Mouse (Mus musculus): ENCODE measurements around the gene Fignl2. TPM values are rescaled to one million over a fixed set of nuclear protein-coding genes. Genes with fewer than 3 reads are reported as not detected.

Gene Fignl2
- polyA plus RNA-seq, 1 experiment = 0.01 TPM

DNA sequence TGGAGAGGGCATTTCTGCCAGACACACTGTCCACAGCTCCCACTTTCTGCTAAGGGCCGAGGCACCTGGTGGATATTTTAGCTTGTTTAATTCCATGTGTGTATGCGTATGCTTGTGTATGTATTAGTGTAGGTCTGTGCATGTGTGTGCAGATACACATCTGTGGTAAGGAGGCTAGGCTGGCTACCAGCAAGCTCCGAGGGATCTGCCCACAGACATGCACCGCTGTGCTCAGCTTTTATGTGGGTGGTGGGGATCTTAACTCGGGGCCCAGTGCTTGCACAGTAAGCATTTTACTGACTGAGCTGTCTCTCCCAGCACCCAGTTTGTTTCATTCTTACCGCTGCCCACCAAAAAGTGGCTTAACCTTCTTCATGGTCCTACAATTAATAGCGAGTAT, 71.1 kb downstream of the Fignl2 start:
- Histone ChIP-seq H3ac (ENCODE audit: control insufficient read depth, insufficient read length, low read depth) (no peak overlapping the region), H3K36me3 (ENCODE audit: control insufficient read depth, insufficient read depth) (no peaks in the 10 kb centered on the region), H3K79me2 (ENCODE audit: control insufficient read depth, insufficient read depth) (no peaks in the 10 kb centered on the region), H3K27me3 (ENCODE audit: control insufficient read depth, insufficient read depth, insufficient read length) (peaks cover 61% of the 10 kb centered on the region), H3K4me3 (ENCODE audit: insufficient read depth, poor library complexity, severe bottlenecking) (no peak overlapping the region), H3K79me3 (ENCODE audit: low read depth) (no peaks in the 10 kb centered on the region)
- TF ChIP-seq MAX (IDR thresholded peaks at IDR 0.05) = no peak
- TF ChIP-seq CEBPB (IDR thresholded peaks at IDR 0.05; ENCODE audit: low read depth) = no peak
- no peak for TF ChIP-seq MYOD1 (IDR thresholded peaks at IDR 0.05; ENCODE audit: control insufficient read depth, insufficient read length, low read depth)
- no peak for TF ChIP-seq FOSL1 (IDR thresholded peaks at IDR 0.05; ENCODE audit: insufficient read depth, low read length, poor library complexity, severe bottlenecking)
- TF ChIP-seq MYOG (IDR thresholded peaks at IDR 0.05; ENCODE audit: control insufficient read depth, extremely low read depth, insufficient read length) = no peak
- no peak for TF ChIP-seq USF1 (IDR thresholded peaks at IDR 0.05; ENCODE audit: low read depth)
- TF ChIP-seq CTCF (IDR thresholded peaks at IDR 0.05; ENCODE audit: control insufficient read depth, insufficient read depth, insufficient read length) = no peak

DNA sequence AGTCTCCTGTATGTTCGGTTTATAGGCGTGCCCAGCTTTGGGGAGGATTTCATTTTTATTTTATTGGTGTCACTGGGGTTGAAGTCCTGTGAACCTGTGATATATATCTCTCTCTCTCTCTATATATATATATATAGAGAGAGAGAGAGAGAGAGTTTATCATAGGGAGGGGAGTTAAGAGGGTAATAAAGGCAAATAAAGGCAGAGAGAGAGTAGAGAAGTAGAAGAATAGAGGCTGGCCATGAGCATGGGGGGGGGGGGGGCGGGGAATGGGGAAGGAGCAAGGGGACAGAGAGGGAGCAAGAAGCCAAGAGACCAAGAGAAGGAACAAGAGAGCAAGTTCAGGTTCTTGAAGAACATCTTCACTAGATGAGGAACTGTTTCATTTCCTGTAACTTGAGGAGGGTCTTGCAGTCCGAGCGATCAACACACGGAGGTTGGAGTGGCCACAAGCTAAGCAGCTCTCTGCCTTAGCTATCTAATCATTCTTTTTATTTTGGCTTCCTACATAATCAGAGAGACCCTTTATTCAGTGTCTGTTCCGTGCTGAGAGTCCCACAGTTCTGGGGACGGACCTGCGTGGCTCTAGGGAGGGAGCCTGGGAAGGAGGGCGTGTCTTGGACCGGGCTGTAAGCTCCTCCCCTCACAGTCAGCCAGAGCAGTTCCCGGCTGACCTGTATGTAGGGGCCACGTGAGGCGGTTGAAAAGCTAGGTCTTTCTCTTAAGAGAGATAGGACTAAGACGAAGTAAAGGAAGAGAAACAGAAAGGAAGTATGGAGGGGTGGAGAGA, 71.9 kb downstream of the Fignl2 start:
- TF ChIP-seq MYOG (IDR thresholded peaks at IDR 0.05; ENCODE audit: control insufficient read depth, extremely low read depth, insufficient read length) (no peak), FOSL1 (IDR thresholded peaks at IDR 0.05; ENCODE audit: insufficient read depth, low read length, poor library complexity, severe bottlenecking) (no peak), MAX (IDR thresholded peaks at IDR 0.05) (no peak), CTCF (IDR thresholded peaks at IDR 0.05; ENCODE audit: control insufficient read depth, insufficient read depth, insufficient read length) (no peak), CEBPB (IDR thresholded peaks at IDR 0.05; ENCODE audit: low read depth) (no peak), MYOD1 (IDR thresholded peaks at IDR 0.05; ENCODE audit: control insufficient read depth, insufficient read length, low read depth) (no peak), USF1 (IDR thresholded peaks at IDR 0.05; ENCODE audit: low read depth) (no peak)
- H3K79me2 ChIP-seq (ENCODE audit: control insufficient read depth, insufficient read depth) = no peaks in the 10 kb centered on the region
- no peaks in the 10 kb centered on the region for H3K36me3 ChIP-seq (ENCODE audit: control insufficient read depth, insufficient read depth)
- H3K4me3 ChIP-seq (ENCODE audit: insufficient read depth, poor library complexity, severe bottlenecking) = no peak overlapping the region
- no peaks in the 10 kb centered on the region for H3K79me3 ChIP-seq (ENCODE audit: low read depth)
- peaks cover 61% of the 10 kb centered on the region for H3K27me3 ChIP-seq (ENCODE audit: control insufficient read depth, insufficient read depth, insufficient read length)
- no peak overlapping the region for H3ac ChIP-seq (ENCODE audit: control insufficient read depth, insufficient read length, low read depth)

DNA sequence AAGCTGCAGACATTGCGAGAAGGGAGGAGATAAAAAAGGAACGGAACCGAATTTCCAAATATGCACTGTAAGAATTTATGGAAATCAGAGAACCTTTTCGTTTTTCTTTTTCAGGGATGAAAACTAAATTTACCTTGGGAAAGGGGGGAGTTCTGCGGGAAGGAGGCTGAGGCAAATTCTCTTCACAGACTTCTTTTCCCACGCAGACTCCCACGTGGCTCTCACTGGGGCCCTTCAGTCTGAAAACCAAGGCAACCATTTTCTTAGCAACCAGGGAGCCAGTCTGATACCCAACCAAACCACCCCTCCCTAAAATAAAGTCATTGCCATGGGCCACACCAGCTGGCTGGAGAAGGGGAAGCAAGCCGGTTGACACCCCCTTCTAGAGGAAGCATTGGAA, 72.7 kb downstream of the Fignl2 start:
- H3K79me3 ChIP-seq (ENCODE audit: low read depth) = no peaks in the 10 kb centered on the region
- H3ac ChIP-seq (ENCODE audit: control insufficient read depth, insufficient read length, low read depth) = no peak overlapping the region
- H3K4me3 ChIP-seq (ENCODE audit: insufficient read depth, poor library complexity, severe bottlenecking) = no peak overlapping the region
- H3K36me3 ChIP-seq (ENCODE audit: control insufficient read depth, insufficient read depth) = no peaks in the 10 kb centered on the region
- H3K79me2 ChIP-seq (ENCODE audit: control insufficient read depth, insufficient read depth) = no peaks in the 10 kb centered on the region
- no peak for TF ChIP-seq MAX (IDR thresholded peaks at IDR 0.05)
- no peak for TF ChIP-seq MYOD1 (IDR thresholded peaks at IDR 0.05; ENCODE audit: control insufficient read depth, insufficient read length, low read depth)
- TF ChIP-seq USF1 (IDR thresholded peaks at IDR 0.05; ENCODE audit: low read depth) = no peak
- no peak for TF ChIP-seq MYOG (IDR thresholded peaks at IDR 0.05; ENCODE audit: control insufficient read depth, extremely low read depth, insufficient read length)
- no peak for TF ChIP-seq CTCF (IDR thresholded peaks at IDR 0.05; ENCODE audit: control insufficient read depth, insufficient read depth, insufficient read length)
- no peak for TF ChIP-seq FOSL1 (IDR thresholded peaks at IDR 0.05; ENCODE audit: insufficient read depth, low read length, poor library complexity, severe bottlenecking)
- TF ChIP-seq CEBPB (IDR thresholded peaks at IDR 0.05; ENCODE audit: low read depth) = no peak
- peaks cover 61% of the 10 kb centered on the region for H3K27me3 ChIP-seq (ENCODE audit: control insufficient read depth, insufficient read depth, insufficient read length)

GRCm38 (mm10) chr15:101004538-101004937, 73.8 kb downstream of the Fignl2 start:
- Histone ChIP-seq H3ac (ENCODE audit: control insufficient read depth, insufficient read length, low read depth) (no peak overlapping the region), H3K36me3 (ENCODE audit: control insufficient read depth, insufficient read depth) (no peaks in the 10 kb centered on the region), H3K79me2 (ENCODE audit: control insufficient read depth, insufficient read depth) (no peaks in the 10 kb centered on the region), H3K4me3 (ENCODE audit: insufficient read depth, poor library complexity, severe bottlenecking) (no peak overlapping the region), H3K27me3 (ENCODE audit: control insufficient read depth, insufficient read depth, insufficient read length) (peaks cover 63% of the 10 kb centered on the region), H3K79me3 (ENCODE audit: low read depth) (no peaks in the 10 kb centered on the region)
- TF ChIP-seq MYOD1 (IDR thresholded peaks at IDR 0.05; ENCODE audit: control insufficient read depth, insufficient read length, low read depth) = no peak
- no peak for TF ChIP-seq USF1 (IDR thresholded peaks at IDR 0.05; ENCODE audit: low read depth)
- no peak for TF ChIP-seq CEBPB (IDR thresholded peaks at IDR 0.05; ENCODE audit: low read depth)
- TF ChIP-seq MAX (IDR thresholded peaks at IDR 0.05) = no peak
- TF ChIP-seq FOSL1 (IDR thresholded peaks at IDR 0.05; ENCODE audit: insufficient read depth, low read length, poor library complexity, severe bottlenecking) = no peak

DNA sequence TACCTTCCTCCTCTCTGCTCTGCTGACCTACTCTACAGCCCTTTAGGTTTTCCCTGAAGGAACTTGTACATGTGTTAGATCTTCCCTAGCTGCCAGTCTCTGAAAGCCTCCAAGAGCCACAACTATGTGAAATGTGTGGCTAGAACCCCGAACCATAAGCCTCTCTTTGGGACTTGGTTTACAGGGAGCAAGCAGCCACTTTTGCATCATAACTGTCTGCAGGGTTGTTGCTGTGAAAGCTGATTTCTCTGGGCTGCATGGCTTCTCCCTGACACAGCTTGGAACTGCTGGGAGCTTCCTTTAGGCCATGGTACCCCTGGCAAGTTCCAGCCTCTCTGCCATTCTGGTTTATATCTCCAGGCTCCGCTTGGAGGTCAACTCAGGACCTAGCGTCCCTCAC, 75.9 kb downstream of the Fignl2 start:
- TF ChIP-seq FOSL1 (IDR thresholded peaks at IDR 0.05; ENCODE audit: insufficient read depth, low read length, poor library complexity, severe bottlenecking) (no peak), MYOG (IDR thresholded peaks at IDR 0.05; ENCODE audit: control insufficient read depth, extremely low read depth, insufficient read length) (no peak), MAX (IDR thresholded peaks at IDR 0.05) (no peak), CEBPB (IDR thresholded peaks at IDR 0.05; ENCODE audit: low read depth) (no peak), MYOD1 (IDR thresholded peaks at IDR 0.05; ENCODE audit: control insufficient read depth, insufficient read length, low read depth) (no peak), CTCF (IDR thresholded peaks at IDR 0.05; ENCODE audit: control insufficient read depth, insufficient read depth, insufficient read length) (no peak), USF1 (IDR thresholded peaks at IDR 0.05; ENCODE audit: low read depth) (no peak)
- H3ac ChIP-seq (ENCODE audit: control insufficient read depth, insufficient read length, low read depth) = no peak overlapping the region
- H3K4me3 ChIP-seq (ENCODE audit: insufficient read depth, poor library complexity, severe bottlenecking) = no peak overlapping the region
- H3K79me3 ChIP-seq (ENCODE audit: low read depth) = no peaks in the 10 kb centered on the region
- H3K36me3 ChIP-seq (ENCODE audit: control insufficient read depth, insufficient read depth) = no peaks in the 10 kb centered on the region
- peaks cover 62% of the 10 kb centered on the region for H3K27me3 ChIP-seq (ENCODE audit: control insufficient read depth, insufficient read depth, insufficient read length)
- no peaks in the 10 kb centered on the region for H3K79me2 ChIP-seq (ENCODE audit: control insufficient read depth, insufficient read depth)
